Mouse (Mus musculus): Measurements from ENCODE around the gene Slc4a5. TPM values are rescaled to one million over a fixed set of nuclear protein-coding genes. Genes with fewer than 3 reads are reported as not detected.

Slc4a5 gene
- polyA plus RNA-seq, 1 experiment from 2014 or later: 0.44 TPM

GRCm38 (mm10) chr6:83197345-83198004, 22.2 kb upstream of the Slc4a5 start:
- WGBS: 49% methylated on average over 15 of the region's 15 CpGs
- no peak overlapping the region for H3K27ac ChIP-seq
- H3K9me3 ChIP-seq (replicated peaks): no peaks in the 10 kb centered on the region
- H3K4me2 ChIP-seq: no peak overlapping the region
- H3K27me3 ChIP-seq: no peaks in the 10 kb centered on the region
- no peak overlapping the region for H3K4me3 ChIP-seq (replicated peaks)
- no peak overlapping the region for H3K9ac ChIP-seq
- H3K36me3 ChIP-seq: peaks cover 86% of the 10 kb centered on the region
- 0 out of 2 replicates have a peak, but pooled peaks cover 3% of the 10 kb centered on the region for H3K4me1 ChIP-seq
- ATAC-seq (replicated peaks; ENCODE audit: low FRiP score): no peak

- no peak overlapping the region for H3K9ac ChIP-seq
- no peak overlapping the region for H3K27ac ChIP-seq
- no peak overlapping the region for H3K4me3 ChIP-seq (replicated peaks)
- H3K9me3 ChIP-seq (replicated peaks): no peaks in the 10 kb centered on the region
- WGBS: 88% methylated on average over 4 of the region's 4 CpGs
- no peak for ATAC-seq (replicated peaks; ENCODE audit: low FRiP score)
- H3K4me2 ChIP-seq: no peak overlapping the region
- H3K36me3 ChIP-seq: peaks cover 27% of the 10 kb centered on the region
- no peaks in the 10 kb centered on the region for H3K27me3 ChIP-seq
- no peaks in the 10 kb centered on the region for H3K4me1 ChIP-seq
Measured at GRCm38 (mm10) chr6:83203320-83203719, 16.3 kb upstream of the Slc4a5 start.

GRCm38 (mm10) chr6:83205851-83206250, 13.8 kb upstream of the Slc4a5 start:
- WGBS: 93% methylated on average over 3 of the region's 3 CpGs
- Histone ChIP-seq H3K9ac (no peak overlapping the region), H3K9me3 (replicated peaks) (no peaks in the 10 kb centered on the region), H3K27me3 (no peaks in the 10 kb centered on the region), H3K4me1 (no peaks in the 10 kb centered on the region), H3K4me2 (no peak overlapping the region), H3K27ac (no peak overlapping the region), H3K36me3 (peaks cover 3% of the 10 kb centered on the region), H3K4me3 (replicated peaks) (no peak overlapping the region)
- no peak for ATAC-seq (replicated peaks; ENCODE audit: low FRiP score)

GRCm38 (mm10) chr6:83206321-83206720, 13.3 kb upstream of the Slc4a5 start:
- no peak for ATAC-seq (replicated peaks; ENCODE audit: low FRiP score)
- H3K4me3 ChIP-seq (replicated peaks): no peak overlapping the region
- H3K36me3 ChIP-seq: no peaks in the 10 kb centered on the region
- H3K4me1 ChIP-seq: no peaks in the 10 kb centered on the region
- WGBS: 78% methylated on average over 11 of the region's 11 CpGs
- H3K27ac ChIP-seq: no peak overlapping the region
- no peak overlapping the region for H3K4me2 ChIP-seq
- no peaks in the 10 kb centered on the region for H3K9me3 ChIP-seq (replicated peaks)
- H3K9ac ChIP-seq: no peak overlapping the region
- H3K27me3 ChIP-seq: no peaks in the 10 kb centered on the region

GRCm38 (mm10) chr6:83207361-83208049, 12.1 kb upstream of the Slc4a5 start:
- H3K4me1 ChIP-seq: 0 out of 2 replicates have a peak, but pooled peaks cover 5% of the 10 kb centered on the region
- no peak overlapping the region for H3K4me2 ChIP-seq
- no peak for ATAC-seq (replicated peaks; ENCODE audit: low FRiP score)
- no peak overlapping the region for H3K4me3 ChIP-seq (replicated peaks)
- no peaks in the 10 kb centered on the region for H3K9me3 ChIP-seq (replicated peaks)
- 69% methylated on average over 9 of the region's 9 CpGs for WGBS
- no peaks in the 10 kb centered on the region for H3K36me3 ChIP-seq
- no peak overlapping the region for H3K27ac ChIP-seq
- H3K9ac ChIP-seq: no peak overlapping the region
- no peaks in the 10 kb centered on the region for H3K27me3 ChIP-seq

- Histone ChIP-seq H3K27ac (no peak overlapping the region), H3K4me1 (0 out of 2 replicates have a peak, but pooled peaks cover 6% of the 10 kb centered on the region)
Measured at GRCm38 (mm10) chr6:83208050-83208400, 11.6 kb upstream of the Slc4a5 start.

GRCm38 (mm10) chr6:83210495-83210894, 9.1 kb upstream of the Slc4a5 start:
- Histone ChIP-seq H3K27me3 (no peaks in the 10 kb centered on the region), H3K4me3 (replicated peaks) (no peak overlapping the region), H3K36me3 (no peaks in the 10 kb centered on the region), H3K27ac (no peak overlapping the region), H3K9ac (no peak overlapping the region), H3K4me1 (peaks cover 8% of the 10 kb centered on the region; the same call in 1 of the 2 replicates), H3K4me2 (no peak overlapping the region), H3K9me3 (replicated peaks) (no peaks in the 10 kb centered on the region)
- no peak for ATAC-seq (replicated peaks; ENCODE audit: low FRiP score)
- 73% methylated on average over 2 of the region's 2 CpGs for WGBS

More at GRCm38 (mm10) chr6:83208050-83208400, 11.6 kb upstream of the Slc4a5 start:
- ATAC-seq (replicated peaks; ENCODE audit: low FRiP score): no peak
- Histone ChIP-seq H3K4me2 (no peak overlapping the region), H3K36me3 (no peaks in the 10 kb centered on the region), H3K4me3 (replicated peaks) (no peak overlapping the region), H3K9ac (no peak overlapping the region), H3K9me3 (replicated peaks) (no peaks in the 10 kb centered on the region), H3K27me3 (no peaks in the 10 kb centered on the region)
- WGBS: 74% methylated on average over 2 of the region's 2 CpGs

- no peak for ATAC-seq (replicated peaks; ENCODE audit: low FRiP score)
- peaks cover 8% of the 10 kb centered on the region; the same call in 1 of the 2 replicates for H3K4me1 ChIP-seq
- no peak overlapping the region for H3K9ac ChIP-seq
- no peak overlapping the region for H3K4me2 ChIP-seq
- no peaks in the 10 kb centered on the region for H3K27me3 ChIP-seq
- WGBS: 20% methylated on average over 5 of the region's 5 CpGs
- no peaks in the 10 kb centered on the region for H3K9me3 ChIP-seq (replicated peaks)
- H3K4me3 ChIP-seq (replicated peaks): no peak overlapping the region
- H3K36me3 ChIP-seq: no peaks in the 10 kb centered on the region
- no peak overlapping the region for H3K27ac ChIP-seq
Measured at GRCm38 (mm10) chr6:83211526-83211925, 8.1 kb upstream of the Slc4a5 start.

GRCm38 (mm10) chr6:83215002-83215666, 4.5 kb upstream of the Slc4a5 start:
- Histone ChIP-seq H3K9me3 (replicated peaks) (no peaks in the 10 kb centered on the region), H3K9ac (no peak overlapping the region), H3K27me3 (no peaks in the 10 kb centered on the region), H3K4me1 (peaks cover 8% of the 10 kb centered on the region; the same call in 1 of the 2 replicates), H3K4me3 (replicated peaks) (no peak overlapping the region), H3K36me3 (no peaks in the 10 kb centered on the region), H3K27ac (no peak overlapping the region), H3K4me2 (no peak overlapping the region)
- peak; percentile 70 for ATAC-seq (replicated peaks; ENCODE audit: low FRiP score)
- 16% methylated on average over 7 of the region's 7 CpGs for WGBS

- H3K9me3 ChIP-seq (replicated peaks): no peaks in the 10 kb centered on the region
- ATAC-seq (replicated peaks; ENCODE audit: low FRiP score): no peak
- no peak overlapping the region for H3K27ac ChIP-seq
- H3K36me3 ChIP-seq: no peaks in the 10 kb centered on the region
- peaks cover 12% of the 10 kb centered on the region for H3K4me1 ChIP-seq
- no peak overlapping the region for H3K4me3 ChIP-seq (replicated peaks)
- H3K4me2 ChIP-seq: no peak overlapping the region
- H3K27me3 ChIP-seq: peaks cover 9% of the 10 kb centered on the region; the same call in 1 of the 2 replicates
- no peak overlapping the region for H3K9ac ChIP-seq
- 39% methylated on average over 2 of the region's 2 CpGs for WGBS
Measured at GRCm38 (mm10) chr6:83231486-83231885, 11.9 kb downstream of the Slc4a5 start.

GRCm38 (mm10) chr6:83233306-83233705, 13.7 kb downstream of the Slc4a5 start:
- no peak overlapping the region for H3K9ac ChIP-seq

GRCm38 (mm10) chr6:83234280-83234741, 14.7 kb downstream of the Slc4a5 start:
- Histone ChIP-seq H3K4me1 (peaks cover 23% of the 10 kb centered on the region), H3K36me3 (no peaks in the 10 kb centered on the region), H3K9me3 (replicated peaks) (no peaks in the 10 kb centered on the region), H3K4me2 (peak overlapping the region; percentile 44), H3K27me3 (peaks cover 25% of the 10 kb centered on the region; the same call in 1 of the 2 replicates), H3K9ac (0 out of 2 replicates have a peak overlapping the region, but pooled peaks have one; percentile 7), H3K27ac (peak overlapping the region; percentile 71), H3K4me3 (replicated peaks) (peak overlapping the region; percentile 14)
- ATAC-seq (replicated peaks; ENCODE audit: low FRiP score): peak; percentile 69
- WGBS: 2% methylated on average over 14 of the region's 14 CpGs

More at GRCm38 (mm10) chr6:83233306-83233705, 13.7 kb downstream of the Slc4a5 start:
- 84% methylated on average over 4 of the region's 4 CpGs for WGBS
- Histone ChIP-seq H3K4me3 (replicated peaks) (no peak overlapping the region), H3K4me2 (no peak overlapping the region), H3K4me1 (peaks cover 23% of the 10 kb centered on the region), H3K36me3 (no peaks in the 10 kb centered on the region), H3K27me3 (peaks cover 17% of the 10 kb centered on the region; the same call in 1 of the 2 replicates), H3K27ac (no peak overlapping the region), H3K9me3 (replicated peaks) (no peaks in the 10 kb centered on the region)
- ATAC-seq (replicated peaks; ENCODE audit: low FRiP score): no peak

Data from kidney, embryonic 15.5 days (tissue).